Mouse (Mus musculus) heart, embryonic 16.5 days (tissue): ENCODE results near the gene Rrad. TPM values are rescaled to one million over a fixed set of nuclear protein-coding genes. Genes with fewer than 3 reads are reported as not detected.
"Not testable (repeated sequence)": the region's sequence is repeated elsewhere in the genome, so short reads cannot be mapped to it uniquely, and the experiment has no call there.

Experiments
- ATAC-seq: fragments of 200-750 bp; cut with Nextera tagmentation; replicated peaks from 2 replicates; pipeline ENCODE4 v1.8.0; 2017; ENCODE audit warnings: moderate number of reproducible peaks; ENCODE audit not compliant: insufficient read depth, low FRiP score; ENCODE audit errors: extremely low read depth
- H3K27ac ChIP-seq: fragments of 300-500 bp; sonication (generic); 2 replicates; pipeline ENCODE4 v1.5.1; 2014; ENCODE audit warnings: mild to moderate bottlenecking, low read length, control low read depth, moderate library complexity
- H3K27me3 ChIP-seq: fragments of 300-500 bp; sonication (generic); 2 replicates; pipeline ENCODE4 v1.6.1; 2014; ENCODE audit warnings: low read length, mixed read lengths; ENCODE audit not compliant: control insufficient read depth, insufficient read depth
- H3K36me3 ChIP-seq: fragments of 300-500 bp; sonication (generic); 2 replicates; pipeline ENCODE4 v1.6.1; 2014; ENCODE audit not compliant: control insufficient read depth, insufficient read depth
- H3K4me1 ChIP-seq: fragments of 300-500 bp; sonication (generic); 2 replicates; pipeline ENCODE4 v1.6.1; 2014; ENCODE audit warnings: low read length, mixed read lengths; ENCODE audit not compliant: control insufficient read depth, insufficient read depth
- H3K4me2 ChIP-seq: fragments of 300-500 bp; sonication (generic); 2 replicates; pipeline ENCODE4 v1.6.1; 2014; ENCODE audit warnings: low read depth, mild to moderate bottlenecking, control low read depth, low read length
- H3K4me3 ChIP-seq: fragments of 300-500 bp; sonication (generic); 2 replicates; pipeline ENCODE4 v1.5.1; 2014; ENCODE audit warnings: mild to moderate bottlenecking, control low read depth, low read length
- H3K9ac ChIP-seq: fragments of 300-500 bp; sonication (generic); 2 replicates; pipeline ENCODE4 v1.6.1; 2014; ENCODE audit warnings: low read length, control low read depth
- H3K9me3 ChIP-seq: fragments of 300-500 bp; sonication (generic); replicated peaks from 2 replicates; pipeline ENCODE4 v1.6.1; 2016; ENCODE audit warnings: low read length; ENCODE audit not compliant: control insufficient read depth
- WGBS: fragments of 180-500 bp; shearing (Covaris S2); extraction: QIAGEN DNeasy Blood & Tissue Kit; methylation state at CpG from one replicate; pipeline ENCODE4 v1.1.7; 2014; 5-methylcytosine and 5-hydroxymethylcytosine counted together
- polyA plus RNA-seq: library from polyadenylated mRNA; unstranded; fragments of >200 nt; fragmentation: Nextera tagmentation; extraction: Ambion mirVana; gene quantifications from 2 replicates; pipeline ENCODE4 v1.2.1, GENCODE M21; 2015

Rrad gene
- 289 and 293 TPM in 2 replicates for polyA plus RNA-seq

- H3K36me3 ChIP-seq: peaks cover 26% of the 10 kb centered on the region
- no peaks in the 10 kb centered on the region for H3K27me3 ChIP-seq
- peak within 1 kb of the TSS; percentile 76 for H3K4me2 ChIP-seq
- no peaks in the 10 kb centered on the region for H3K9me3 ChIP-seq
- peak within 1 kb of the TSS; percentile 84 for H3K4me3 ChIP-seq
- H3K9ac ChIP-seq: peak within 1 kb of the TSS; percentile 95
- peak within 1 kb of the TSS; percentile 99 for H3K27ac ChIP-seq
- under 1% methylated on average over 21 of the region's 28 CpGs for WGBS
- H3K4me1 ChIP-seq: peaks cover 32% of the 10 kb centered on the region
- peak; percentile 82 for ATAC-seq
Measured at GRCm38 (mm10) chr8:104630981-104631663, at the start of gene Rrad. Gene Rrad, minus strand, starts transcription at chr8:104631327.

GRCm38 (mm10) chr8:104655614-104656013 is 24.5 kb upstream of the Rrad start:
- Histone ChIP-seq H3K9ac (no peak overlapping the region), H3K9me3 (no peaks in the 10 kb centered on the region), H3K27me3 (no peaks in the 10 kb centered on the region), H3K27ac (no peak overlapping the region), H3K4me2 (no peak overlapping the region), H3K36me3 (no peaks in the 10 kb centered on the region), H3K4me3 (no peak overlapping the region), H3K4me1 (no peaks in the 10 kb centered on the region)
- WGBS: 82% methylated on average over 4 of the region's 4 CpGs
- no peak for ATAC-seq

- no peak overlapping the region for H3K9ac ChIP-seq
- no peaks in the 10 kb centered on the region for H3K9me3 ChIP-seq
- H3K4me1 ChIP-seq: no peaks in the 10 kb centered on the region
- peak; percentile 79; the same call in 1 of the 2 replicates for ATAC-seq
- no peak overlapping the region for H3K27ac ChIP-seq
- WGBS: 4% methylated on average over 3 of the region's 3 CpGs
- no peak overlapping the region for H3K4me3 ChIP-seq
- H3K4me2 ChIP-seq: no peak overlapping the region
- H3K27me3 ChIP-seq: no peaks in the 10 kb centered on the region
- no peaks in the 10 kb centered on the region for H3K36me3 ChIP-seq
Measured at GRCm38 (mm10) chr8:104654984-104655383, 23.9 kb upstream of the Rrad start.

GRCm38 (mm10) chr8:104644187-104644586 is 13.1 kb upstream of the Rrad start:
- not testable (repeated sequence) for H3K9me3 ChIP-seq, H3K27me3 ChIP-seq, H3K36me3 ChIP-seq, H3K27ac ChIP-seq, ATAC-seq, H3K4me3 ChIP-seq, H3K9ac ChIP-seq, H3K4me2 ChIP-seq
- H3K4me1 ChIP-seq: peaks cover 15% of the 10 kb centered on the region
- WGBS: 62% methylated on average over 3 of the region's 3 CpGs

GRCm38 (mm10) chr8:104642324-104642654 is 11.2 kb upstream of the Rrad start:
- Histone ChIP-seq H3K36me3 (peaks cover 19% of the 10 kb centered on the region), H3K9ac (peak overlapping the region; percentile 84), H3K4me1 (peaks cover 15% of the 10 kb centered on the region), H3K9me3 (no peaks in the 10 kb centered on the region), H3K4me2 (peak overlapping the region; percentile 94), H3K27me3 (no peaks in the 10 kb centered on the region), H3K27ac (peak overlapping the region; percentile 80), H3K4me3 (peak overlapping the region; percentile 81)
- WGBS: 74% methylated on average over 6 of the region's 6 CpGs
- ATAC-seq: no peak

GRCm38 (mm10) chr8:104641426-104642323 is 10.5 kb upstream of the Rrad start, which contains the start of gene Ciao2b:
Gene Ciao2b, minus strand, starts transcription at chr8:104641965.
- ATAC-seq: peak; percentile 94

GRCm38 (mm10) chr8:104640831-104641370 is 9.8 kb upstream of the Rrad start:
- H3K36me3 ChIP-seq: peaks cover 19% of the 10 kb centered on the region
- H3K27me3 ChIP-seq: no peaks in the 10 kb centered on the region
- H3K4me2 ChIP-seq: peak overlapping the region; percentile 94
- peak overlapping the region; percentile 81 for H3K4me3 ChIP-seq
- H3K9ac ChIP-seq: peak overlapping the region; percentile 84
- no peaks in the 10 kb centered on the region for H3K9me3 ChIP-seq
- H3K27ac ChIP-seq: peak overlapping the region; percentile 68
- 8% methylated on average over 25 of the region's 25 CpGs for whole genome bisulfite sequencing
- peak; percentile 8; the same call in 1 of the 2 replicates for ATAC-seq
- H3K4me1 ChIP-seq: peaks cover 15% of the 10 kb centered on the region

More at GRCm38 (mm10) chr8:104641426-104642323, 10.5 kb upstream of the Rrad start, which contains the start of gene Ciao2b:
- Histone ChIP-seq H3K27me3 (no peaks in the 10 kb centered on the region), H3K4me3 (peak within 1 kb of the TSS; percentile 81), H3K4me1 (peaks cover 15% of the 10 kb centered on the region), H3K27ac (peak within 1 kb of the TSS; percentile 80), H3K36me3 (peaks cover 19% of the 10 kb centered on the region), H3K9ac (peak within 1 kb of the TSS; percentile 84), H3K4me2 (peak within 1 kb of the TSS; percentile 94), H3K9me3 (no peaks in the 10 kb centered on the region)
- under 1% methylated on average over 66 of the region's 66 CpGs for WGBS

- ATAC-seq: no peak
- peak overlapping the region; percentile 68 for H3K27ac ChIP-seq
- 68% methylated on average over 7 of the region's 7 CpGs for WGBS
Measured at GRCm38 (mm10) chr8:104640241-104640640, 9.1 kb upstream of the Rrad start.

More at GRCm38 (mm10) chr8:104640241-104640640, 9.1 kb upstream of the Rrad start:
- Histone ChIP-seq H3K4me1 (peaks cover 15% of the 10 kb centered on the region), H3K9ac (peak overlapping the region; percentile 84), H3K9me3 (no peaks in the 10 kb centered on the region), H3K4me2 (peak overlapping the region; percentile 94), H3K27me3 (no peaks in the 10 kb centered on the region), H3K4me3 (peak overlapping the region; percentile 81), H3K36me3 (peaks cover 26% of the 10 kb centered on the region)
